Mouse (Mus musculus) G1E (cell line): Measurements from ENCODE around the gene Rbm38.

Experiments used
- CTCF ChIP-seq: IDR thresholded peaks from 2 replicates; pipeline ENCODE4 v1.5.1; 2012; ENCODE audit warnings: low read depth, low read length, inconsistent platforms, mixed read lengths
- GATA1 ChIP-seq: IDR thresholded peaks from 2 replicates; pipeline ENCODE4 v1.6.1; 2012; ENCODE audit warnings: borderline replicate concordance, low read length, inconsistent platforms, mixed read lengths
- GATA2 ChIP-seq: IDR thresholded peaks from 2 replicates; pipeline ENCODE4 v1.6.1; 2012; ENCODE audit warnings: low read depth, low read length, inconsistent platforms, borderline replicate concordance
- TAL1 ChIP-seq: conservative IDR thresholded peaks from 2 replicates; pipeline ENCODE4 v1.6.1; 2012; ENCODE audit warnings: low read depth, low read length, inconsistent platforms, mixed read lengths

GRCm38 (mm10) chr2:173010220-173010717, 10.0 kb upstream of the Rbm38 start:
- TF ChIP-seq TAL1, result no peak
- TF ChIP-seq CTCF, result no peak
- TF ChIP-seq GATA1, result no peak
- no peak for TF ChIP-seq GATA2
